Mouse (Mus musculus) CH12.LX (cell line): ENCODE data around the gene Kif26a.

Experiments
- CTCF ChIP-seq, 2 experiments: IDR thresholded peaks in 1 of 2; conservative IDR thresholded peaks in 1 of 2; 2 replicates each; pipeline ENCODE4 v1.5.1; 2011 to 2012; ENCODE audit warnings: low read depth in 2 of 2, low read length in 2 of 2, improper control_type of control experiment in 1 of 2, inconsistent platforms in 1 of 2, mild to moderate bottlenecking in 1 of 2, moderate library complexity in 1 of 2
- EP300 ChIP-seq: IDR thresholded peaks from 2 replicates; pipeline ENCODE4 v1.6.1; 2011; ENCODE audit warnings: low read length, improper control_type of control experiment
- GABPA ChIP-seq: IDR thresholded peaks from 2 replicates; pipeline ENCODE4 v1.6.1; 2012; ENCODE audit warnings: low read depth, low read length, improper control_type of control experiment, inconsistent platforms; ENCODE audit not compliant: insufficient replicate concordance
- MAX ChIP-seq: IDR thresholded peaks from 2 replicates; pipeline ENCODE4 v1.6.1; 2011; ENCODE audit warnings: low read length, improper control_type of control experiment
- MAZ ChIP-seq: IDR thresholded peaks from 2 replicates; pipeline ENCODE4 v1.6.1; 2012; ENCODE audit warnings: low read depth, mild to moderate bottlenecking, inconsistent platforms, low read length, improper control_type of control experiment, moderate library complexity
- NRF1 ChIP-seq: IDR thresholded peaks from 2 replicates; pipeline ENCODE4 v1.6.1; 2014; ENCODE audit warnings: low read depth, mild to moderate bottlenecking, inconsistent platforms, low read length, improper control_type of control experiment, moderate library complexity
- POLR2A ChIP-seq: IDR thresholded peaks from 2 replicates; pipeline ENCODE4 v1.6.1; 2011; ENCODE audit warnings: low read depth, mild to moderate bottlenecking, improper control_type of control experiment, low read length
- TBP ChIP-seq: conservative IDR thresholded peaks from 2 replicates; pipeline ENCODE4 v1.6.1; 2011; ENCODE audit warnings: low read depth, low read length, improper control_type of control experiment
- USF1 ChIP-seq: IDR thresholded peaks from 2 replicates; pipeline ENCODE4 v1.6.1; 2014; ENCODE audit warnings: low read depth, mild to moderate bottlenecking, inconsistent platforms, low read length, improper control_type of control experiment
- ZC3H11A ChIP-seq: IDR thresholded peaks from 2 replicates; pipeline ENCODE4 v1.6.1; 2012; ENCODE audit warnings: low read depth, mild to moderate bottlenecking, inconsistent platforms, low read length, improper control_type of control experiment

DNA sequence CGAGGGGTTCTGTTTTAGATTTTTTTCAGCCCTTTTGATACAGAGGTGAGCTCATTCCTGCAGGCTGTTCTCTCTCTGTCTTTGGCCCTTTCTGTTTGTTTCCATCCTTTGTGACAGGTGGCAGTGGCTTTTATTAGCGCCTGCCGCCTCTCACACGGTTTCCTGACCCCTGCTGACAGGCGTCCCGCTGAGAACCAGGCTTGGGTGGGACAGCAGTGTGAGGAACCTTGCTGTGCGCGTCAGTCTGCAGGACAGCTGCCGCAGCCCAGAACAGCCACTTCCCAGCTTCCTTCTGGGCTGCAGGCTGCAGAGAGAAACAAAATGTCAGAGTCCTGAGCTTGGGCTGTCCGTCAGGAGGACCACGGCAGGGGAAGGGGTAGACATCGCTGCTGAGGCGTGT is 49.0 kb downstream of the Kif26a start:
- TF ChIP-seq POLR2A (no peak), NRF1 (no peak), TBP (no peak), EP300 (no peak), ZC3H11A (no peak), USF1 (no peak), GABPA (no peak), MAZ (no peak), MAX (no peak), CTCF (conservative IDR thresholded peaks at IDR 0.05 in 1 of 2, IDR thresholded peaks at IDR 0.05 in 1 of 2; ENCODE audit: low read depth in 2 of 2, low read length in 2 of 2) (no peak)
